Mouse (Mus musculus): ENCODE measurements at regions not wholly inside any gene's neighbourhood (a gene's known extent, or its start where the extent isn't known, plus 50 kb on each side); places are given as distances from the start of the nearest gene placed in this dataset.

GRCm38 (mm10) chr15:7016018-7016417 is 74.4 kb upstream of the Lifr start:
- H3K27ac ChIP-seq (replicated peaks; ENCODE audit: low read depth, low read length), result no peak overlapping the region
- H3K4me3 ChIP-seq (ENCODE audit: insufficient read depth, low read depth, low read length), result no peak overlapping the region

DNA sequence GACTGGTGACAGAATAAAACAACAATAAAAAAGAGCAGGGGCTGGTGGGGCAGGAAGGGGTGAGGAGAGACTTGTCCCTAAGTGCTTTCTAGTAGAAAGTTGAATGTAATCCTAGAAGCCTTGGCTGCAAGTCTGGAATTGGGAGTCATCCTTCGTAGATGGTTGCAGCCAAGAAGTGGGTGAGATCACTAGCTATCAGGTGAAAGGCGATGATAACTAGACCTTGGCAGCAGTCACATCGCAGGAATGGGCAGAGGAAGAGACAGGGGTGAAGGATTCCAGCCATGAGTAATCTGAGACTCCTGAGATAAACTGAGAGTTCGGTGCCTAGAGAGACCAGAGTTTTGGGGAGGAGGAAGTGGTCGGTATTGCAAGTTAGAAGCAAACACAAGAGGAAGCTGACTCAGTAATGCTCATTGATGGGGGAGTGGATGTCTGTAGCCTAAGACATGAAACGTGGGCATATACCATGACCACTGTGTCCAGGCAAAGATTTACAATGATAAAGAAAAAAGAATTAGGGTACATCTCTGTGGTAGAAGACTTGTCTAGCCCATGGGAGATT is 73.1 kb upstream of the Lifr start:
- Histone ChIP-seq H3K4me1 (ENCODE audit: control insufficient read depth, insufficient read depth, insufficient read length, low read length) (no peaks in the 10 kb centered on the region; the same call in 1 of the 2 replicates), H3K4me3 (ENCODE audit: insufficient read depth, low read depth, low read length) (no peak overlapping the region), H3K27ac (replicated peaks; ENCODE audit: low read depth, low read length) (no peak overlapping the region)

More at GRCm38 (mm10) chr15:7016018-7016417, 74.4 kb upstream of the Lifr start:
- H3K4me1 ChIP-seq (ENCODE audit: control insufficient read depth, insufficient read depth, insufficient read length, low read length), result no peaks in the 10 kb centered on the region; the same call in 1 of the 2 replicates

DNA sequence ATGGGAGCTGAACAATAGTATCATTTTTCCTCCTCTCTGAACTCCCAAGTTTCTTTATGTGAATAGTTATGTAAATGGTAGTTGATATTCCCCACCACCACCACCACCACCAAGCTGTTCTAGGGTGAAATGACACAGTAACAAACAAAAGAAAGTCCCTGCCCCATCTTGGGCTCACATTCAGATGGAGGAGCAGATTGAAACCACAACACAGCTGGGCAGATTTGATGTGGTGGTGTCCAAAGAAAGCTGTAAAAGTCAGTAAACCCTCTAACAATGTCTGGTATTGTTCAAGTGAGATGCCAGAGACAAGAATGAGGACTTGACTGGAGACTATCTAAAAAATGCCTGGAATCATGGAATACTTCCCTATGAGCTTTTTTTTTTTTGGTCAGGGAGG is 67.8 kb upstream of the Lifr start:
- H3K27ac ChIP-seq (replicated peaks; ENCODE audit: low read depth, low read length), result no peak overlapping the region
- H3K4me3 ChIP-seq (ENCODE audit: insufficient read depth, low read depth, low read length), result no peak overlapping the region
- no peaks in the 10 kb centered on the region for H3K4me1 ChIP-seq (ENCODE audit: control insufficient read depth, insufficient read depth, insufficient read length, low read length)

DNA sequence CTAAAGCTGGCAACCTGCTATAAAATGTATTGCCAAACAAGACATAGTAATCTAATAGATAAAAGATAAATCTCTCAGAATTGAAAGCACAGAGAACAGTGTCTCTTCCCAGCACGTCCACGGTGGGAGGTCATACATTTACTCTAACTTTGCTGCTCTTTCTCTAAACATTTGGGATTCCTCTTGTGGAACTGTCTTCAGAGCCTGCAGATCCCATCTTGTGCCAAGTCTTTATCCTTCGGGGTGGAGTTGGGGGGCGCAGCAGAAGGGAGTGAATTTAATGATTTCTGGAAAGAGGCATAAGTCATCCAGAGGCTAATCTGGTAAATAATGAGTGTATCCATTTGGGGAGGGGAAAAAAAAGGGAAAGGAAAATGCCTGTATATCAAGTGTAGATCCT is 65.2 kb upstream of the Lifr start:
- Histone ChIP-seq H3K4me3 (ENCODE audit: insufficient read depth, low read depth, low read length) (no peak overlapping the region), H3K27ac (replicated peaks; ENCODE audit: low read depth, low read length) (no peak overlapping the region), H3K4me1 (ENCODE audit: control insufficient read depth, insufficient read depth, insufficient read length, low read length) (no peaks in the 10 kb centered on the region)

- Histone ChIP-seq H3K4me1 (ENCODE audit: control insufficient read depth, insufficient read depth, insufficient read length, low read length) (no peaks in the 10 kb centered on the region), H3K4me3 (ENCODE audit: insufficient read depth, low read depth, low read length) (no peak overlapping the region), H3K27ac (replicated peaks; ENCODE audit: low read depth, low read length) (no peak overlapping the region)
Measured at GRCm38 (mm10) chr15:7031297-7032043, 58.9 kb upstream of the Lifr start.

GRCm38 (mm10) chr15:7037475-7037874 is 52.9 kb upstream of the Lifr start:
- Histone ChIP-seq H3K4me1 (ENCODE audit: control insufficient read depth, insufficient read depth, insufficient read length, low read length) (no peaks in the 10 kb centered on the region), H3K27ac (replicated peaks; ENCODE audit: low read depth, low read length) (no peak overlapping the region), H3K4me3 (ENCODE audit: insufficient read depth, low read depth, low read length) (no peak overlapping the region)

GRCm38 (mm10) chr15:7039119-7039518 is 51.3 kb upstream of the Lifr start:
- Histone ChIP-seq H3K4me1 (ENCODE audit: control insufficient read depth, insufficient read depth, insufficient read length, low read length) (no peaks in the 10 kb centered on the region), H3K27ac (replicated peaks; ENCODE audit: low read depth, low read length) (no peak overlapping the region), H3K4me3 (ENCODE audit: insufficient read depth, low read depth, low read length) (no peak overlapping the region)

- Histone ChIP-seq H3K4me1 (ENCODE audit: control insufficient read depth, insufficient read depth, insufficient read length, low read length) (0 out of 2 replicates have a peak, but pooled peaks cover 3% of the 10 kb centered on the region), H3K4me3 (ENCODE audit: insufficient read depth, low read depth, low read length) (no peak overlapping the region), H3K27ac (replicated peaks; ENCODE audit: low read depth, low read length) (no peak overlapping the region)
Measured at GRCm38 (mm10) chr15:7039825-7040224, 50.6 kb upstream of the Lifr start.

Data from brown adipose tissue, adult 24 weeks (tissue).